Mouse (Mus musculus) megakaryocyte, embryonic 14.5 days (primary cell): ENCODE results near the gene Ptprm.

Experiments
- FLI1 ChIP-seq: IDR thresholded peaks from 2 replicates; pipeline ENCODE4 v1.6.1; 2012; ENCODE audit warnings: low read length, inconsistent platforms, mixed read lengths
- GATA1 ChIP-seq: IDR thresholded peaks from 3 replicates; pipeline ENCODE4 v1.6.1; 2012; ENCODE audit warnings: mixed read lengths, low read length, inconsistent platforms, borderline replicate concordance

DNA sequence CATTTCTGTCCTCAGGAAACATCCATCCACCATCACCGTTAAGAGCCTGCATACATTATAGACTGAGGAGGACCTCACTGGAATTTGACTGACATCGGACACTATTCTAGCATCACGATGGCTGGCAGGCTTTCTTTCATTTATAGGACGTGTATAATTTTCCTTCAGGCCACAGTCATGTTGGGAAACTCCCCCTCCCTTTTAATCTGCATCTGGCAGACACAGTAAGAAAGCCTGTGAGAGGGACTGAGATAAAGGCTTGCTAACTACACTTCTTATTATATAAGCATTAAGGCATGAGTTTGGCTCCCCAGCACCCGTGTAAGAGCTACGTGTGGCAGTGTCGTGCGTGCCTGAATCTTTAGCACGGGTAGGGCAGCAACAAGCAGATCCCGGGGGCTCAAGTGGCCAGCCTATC lies 571.2 kb downstream of the Ptprm start:
- TF ChIP-seq GATA1 (no peak), FLI1 (no peak)
